8 mouse cellular contexts compared by ENCODE assay signal in genomic region chr4:95507141-95507945, GRCm38 (mm10). TPM values are rescaled to one million over a fixed set of nuclear protein-coding genes. Genes with fewer than 3 reads are reported as not detected.
A peak's percentile ranks its signal among the peaks of the same experiment; 100 is the strongest.
DNase-seq lines count a peak whose midpoint lies in the region; ATAC-seq and TF ChIP-seq lines count a peak whose summit lies in the region.

No protein-coding gene starts in this region.

- H3K9me3 ChIP-seq in midbrain, embryonic 15.5 days: no peaks in the 10 kb centered on the region
- no peaks in the 10 kb centered on the region for H3K9me3 ChIP-seq in liver, postnatal 0 days (ENCODE audit: low read length)

- no peak for TF ChIP-seq CTCF in liver, postnatal 0 days (IDR thresholded peaks at IDR 0.05; ENCODE audit: low read depth)

- H3K4me1 ChIP-seq in midbrain, embryonic 15.5 days: no peaks in the 10 kb centered on the region
- peaks cover 6% of the 10 kb centered on the region; the same call in 1 of the 2 replicates for H3K4me1 ChIP-seq in liver, postnatal 0 days (ENCODE audit: insufficient read depth)

- TF ChIP-seq EP300 in liver, postnatal 0 days (IDR thresholded peaks at IDR 0.05; ENCODE audit: low read depth): no peak

- H3K9ac ChIP-seq in midbrain, embryonic 15.5 days: no peak overlapping the region
- no peak overlapping the region for H3K9ac ChIP-seq in liver, postnatal 0 days (replicated peaks)

- no peaks in the 10 kb centered on the region for H3K36me3 ChIP-seq in midbrain, embryonic 15.5 days (replicated peaks)
- no peaks in the 10 kb centered on the region for H3K36me3 ChIP-seq in liver, postnatal 0 days (replicated peaks; ENCODE audit: insufficient read depth, low read length)

- H3K4me3 ChIP-seq in midbrain, embryonic 15.5 days: no peak overlapping the region
- H3K4me3 ChIP-seq in liver, postnatal 0 days (ENCODE audit: low read depth, low read length): no peak overlapping the region

- H3K27me3 ChIP-seq in midbrain, embryonic 15.5 days (replicated peaks): no peaks in the 10 kb centered on the region
- no peaks in the 10 kb centered on the region for H3K27me3 ChIP-seq in liver, postnatal 0 days (ENCODE audit: insufficient read depth, low read length)

- peak; percentile 73 for DNase-seq in left cerebral cortex, postnatal 4 days
- DNase-seq in left cerebral cortex, postnatal 25 days (ENCODE audit: low spot score in 2 of 2): no peak
- DNase-seq in adrenal gland, postnatal 36 days: peak; percentile 66 to 74
- peak; percentile 21 for DNase-seq in kidney, adult 18-20 months
- no peak for DNase-seq in spleen, postnatal 10 days (ENCODE audit: low spot score in 2 of 2)
- no peak for DNase-seq in liver, postnatal 0 days

- ATAC-seq in midbrain, embryonic 15.5 days (replicated peaks): peak; percentile 92
- no peak for ATAC-seq in erythroblast, adult 5-6 weeks (replicated peaks; ENCODE audit: low FRiP score, poor library complexity, severe bottlenecking)
- no peak for ATAC-seq in liver, postnatal 0 days

- intact Hi-C loops in left cerebral cortex, postnatal 4 days (cut with DNase I): no loop called here
- intact Hi-C loops in left cerebral cortex, postnatal 25 days (cut with DNase I): no loop called here

- 55% methylated on average over 7 of the region's 7 CpGs for whole genome bisulfite sequencing in midbrain, embryonic 15.5 days
- WGBS in liver, postnatal 0 days (ENCODE audit: insufficient replicate concordance): 77% methylated on average over 7 of the region's 7 CpGs

- no peak overlapping the region for H3K4me2 ChIP-seq in midbrain, embryonic 15.5 days
- H3K4me2 ChIP-seq in liver, postnatal 0 days (ENCODE audit: low read depth, low read length): no peak overlapping the region

- H3K27ac ChIP-seq in midbrain, embryonic 15.5 days: 0 out of 2 replicates have a peak overlapping the region, but pooled peaks have one; percentile 37
- no peak overlapping the region for H3K27ac ChIP-seq in liver, postnatal 0 days (ENCODE audit: low read depth)

RNA-seq across cellular contexts. Expression of gene Fggy, which starts 50.0 kb away (rescaled TPM):
- 1 to 10 TPM; 8.3 to 9.2 TPM for total RNA-seq in left cerebral cortex, postnatal 4 days (2021)
- total RNA-seq in left cerebral cortex, postnatal 25 days (2021): 10 to 100 TPM; 14.9 to 16.2 TPM
- total RNA-seq in adrenal gland, postnatal 36 days (2021): 10 to 100 TPM; 39.7 to 68.0 TPM
- 7.4 and 7.8 TPM in 2 replicates for polyA plus RNA-seq in midbrain, embryonic 15.5 days (2015; fragmentation: Nextera tagmentation; extraction: Ambion mirVana)
- total RNA-seq in erythroblast, adult 5-6 weeks (2015; ENCODE audit: low replicate concordance): 15.4 TPM in 1 of 2 replicates, not detected in the other
- total RNA-seq in erythroblast, adult 5-6 weeks (2017; ENCODE audit: low replicate concordance): 0.85 TPM in 1 of 2 replicates, not detected in the other
- polyA plus RNA-seq in liver, postnatal 0 days (2015; fragmentation: Nextera tagmentation; extraction: Ambion mirVana): 45.4 and 53.0 TPM in 2 replicates

Comparison
In these comparisons a context has a peak if more than half of its experiments do, and no peak if none do; other contexts are left out.
1. DNase-seq: peak in left cerebral cortex, postnatal 4 days (single experiment), adrenal gland, postnatal 36 days (2 of 2) and kidney, adult 18-20 months (single experiment); none in left cerebral cortex, postnatal 25 days (0 of 2), spleen, postnatal 10 days (0 of 2) and liver, postnatal 0 days (single experiment).